Mouse (Mus musculus) CH12.LX (cell line): ENCODE results near the gene Nras. TPM values are rescaled to one million over a fixed set of nuclear protein-coding genes. Genes with fewer than 3 reads are reported as not detected.
A peak's percentile ranks its signal among the peaks of the same experiment; 100 is the strongest.

Experiments
- DNase-seq: peaks from one replicate; pipeline ENCODE4 v3.0.0-alpha.2; 2013; ENCODE audit errors: extremely low read depth
- H3K27ac ChIP-seq: 2 replicates; pipeline ENCODE4 v1.5.1; 2012; ENCODE audit warnings: low read depth, mild to moderate bottlenecking, control low read depth, moderate library complexity; ENCODE audit not compliant: insufficient read depth
- H3K27me3 ChIP-seq: replicated peaks from 2 replicates; pipeline ENCODE3; 2012; ENCODE audit warnings: inconsistent platforms
- H3K36me3 ChIP-seq, 2 experiments: replicated peaks in 1 of 2; 2 replicates each; pipeline versions ENCODE3 to v1.6.1; 2012; ENCODE audit warnings: inconsistent platforms in 1 of 2, low read length in 1 of 2, mild to moderate bottlenecking in 1 of 2, mixed read lengths in 1 of 2, moderate library complexity in 1 of 2; ENCODE audit not compliant: control insufficient read depth in 1 of 2, insufficient read depth in 1 of 2
- H3K4me1 ChIP-seq, 2 experiments: 2 replicates each; pipeline ENCODE4 v1.6.1; 2012; ENCODE audit warnings: inconsistent platforms in 1 of 2, moderate library complexity in 1 of 2; ENCODE audit not compliant: insufficient read depth in 2 of 2, control insufficient read depth in 1 of 2
- H3K4me2 ChIP-seq: 2 replicates; pipeline ENCODE4 v1.6.1; 2012; ENCODE audit warnings: low read depth, mild to moderate bottlenecking, control low read depth; ENCODE audit not compliant: poor library complexity, insufficient read depth, severe bottlenecking
- H3K4me3 ChIP-seq, 3 experiments: fragments of 150-350 bp in 1 of 3; sonication (generic) in 1 of 3; replicated peaks in 1 of 3; 2 replicates each; pipeline versions ENCODE3 to v1.5.1; 2011 to 2012; ENCODE audit warnings: low read depth in 2 of 3, low read length in 2 of 3, mild to moderate bottlenecking in 2 of 3, moderate library complexity in 2 of 3, control low read depth in 1 of 3, improper control_type of control experiment in 1 of 3, inconsistent platforms in 1 of 3, mixed read lengths in 1 of 3; ENCODE audit not compliant: poor library complexity in 1 of 3
- H3K79me2 ChIP-seq: replicated peaks from 2 replicates; pipeline ENCODE4 v1.6.1; 2012; ENCODE audit warnings: mild to moderate bottlenecking, moderate library complexity; ENCODE audit not compliant: control insufficient read depth, poor library complexity, insufficient read depth, severe bottlenecking; ENCODE audit errors: extremely low read depth
- H3K9ac ChIP-seq: 2 replicates; pipeline ENCODE4 v1.6.1; 2012; ENCODE audit warnings: low read depth, mild to moderate bottlenecking, control low read depth, moderate library complexity; ENCODE audit not compliant: insufficient read depth
- H3K9me3 ChIP-seq: replicated peaks from 2 replicates; pipeline ENCODE3; 2012; ENCODE audit warnings: low read length, inconsistent platforms, mixed read lengths
- BHLHE40 ChIP-seq: IDR thresholded peaks from 2 replicates; pipeline ENCODE4 v1.6.1; 2011; ENCODE audit warnings: mild to moderate bottlenecking, low read depth, low read length, improper control_type of control experiment
- CHD1 ChIP-seq: IDR thresholded peaks from 2 replicates; pipeline ENCODE4 v1.6.1; 2012; ENCODE audit warnings: low read depth, low read length, improper control_type of control experiment, inconsistent platforms
- CHD2 ChIP-seq: IDR thresholded peaks from 2 replicates; pipeline ENCODE4 v1.6.1; 2011; ENCODE audit warnings: low read length, improper control_type of control experiment
- CTCF ChIP-seq, 2 experiments: IDR thresholded peaks in 1 of 2; conservative IDR thresholded peaks in 1 of 2; 2 replicates each; pipeline ENCODE4 v1.5.1; 2011 to 2012; ENCODE audit warnings: low read depth in 2 of 2, low read length in 2 of 2, improper control_type of control experiment in 1 of 2, inconsistent platforms in 1 of 2, mild to moderate bottlenecking in 1 of 2, moderate library complexity in 1 of 2
- E2F4 ChIP-seq: IDR thresholded peaks from 2 replicates; pipeline ENCODE4 v1.6.1; 2011; ENCODE audit warnings: low read depth, low read length, improper control_type of control experiment; ENCODE audit not compliant: insufficient replicate concordance
- ELF1 ChIP-seq: IDR thresholded peaks from 2 replicates; pipeline ENCODE4 v1.6.1; 2014; ENCODE audit warnings: low read depth, mild to moderate bottlenecking, inconsistent platforms, low read length, improper control_type of control experiment
- EP300 ChIP-seq: IDR thresholded peaks from 2 replicates; pipeline ENCODE4 v1.6.1; 2011; ENCODE audit warnings: low read length, improper control_type of control experiment
- ETS1 ChIP-seq: conservative IDR thresholded peaks from 2 replicates; pipeline ENCODE4 v1.6.1; 2012; ENCODE audit warnings: low read depth, mild to moderate bottlenecking, inconsistent platforms, low read length, improper control_type of control experiment, moderate library complexity
- GABPA ChIP-seq: IDR thresholded peaks from 2 replicates; pipeline ENCODE4 v1.6.1; 2012; ENCODE audit warnings: low read depth, low read length, improper control_type of control experiment, inconsistent platforms; ENCODE audit not compliant: insufficient replicate concordance
- HCFC1 ChIP-seq: IDR thresholded peaks from 2 replicates; pipeline ENCODE4 v1.6.1; 2012; ENCODE audit warnings: low read depth, mild to moderate bottlenecking, inconsistent platforms, low read length, improper control_type of control experiment
- IRF4 ChIP-seq: IDR thresholded peaks from 2 replicates; pipeline ENCODE4 v1.6.1; 2014; ENCODE audit warnings: low read depth, mild to moderate bottlenecking, inconsistent platforms, low read length, improper control_type of control experiment
- JUN ChIP-seq: IDR thresholded peaks from 2 replicates; pipeline ENCODE4 v1.6.1; 2011; ENCODE audit warnings: low read depth, mild to moderate bottlenecking, low read length, improper control_type of control experiment, moderate library complexity; ENCODE audit not compliant: insufficient read depth
- JUND ChIP-seq: conservative IDR thresholded peaks from 2 replicates; pipeline ENCODE4 v1.6.1; 2011; ENCODE audit warnings: low read depth, low read length, improper control_type of control experiment
- KAT2A ChIP-seq: IDR thresholded peaks from 2 replicates; pipeline ENCODE4 v1.6.1; 2012; ENCODE audit warnings: low read length, improper control_type of control experiment, inconsistent platforms; ENCODE audit not compliant: insufficient replicate concordance
- MAFK ChIP-seq: IDR thresholded peaks from 2 replicates; pipeline ENCODE4 v1.6.1; 2011; ENCODE audit warnings: low read length, improper control_type of control experiment; ENCODE audit not compliant: insufficient replicate concordance
- MAX ChIP-seq: IDR thresholded peaks from 2 replicates; pipeline ENCODE4 v1.6.1; 2011; ENCODE audit warnings: low read length, improper control_type of control experiment
- MAZ ChIP-seq: IDR thresholded peaks from 2 replicates; pipeline ENCODE4 v1.6.1; 2012; ENCODE audit warnings: low read depth, mild to moderate bottlenecking, inconsistent platforms, low read length, improper control_type of control experiment, moderate library complexity
- MEF2A ChIP-seq: IDR thresholded peaks from 2 replicates; pipeline ENCODE4 v1.6.1; 2014; ENCODE audit warnings: low read depth, mild to moderate bottlenecking, inconsistent platforms, low read length, improper control_type of control experiment, borderline replicate concordance
- MXI1 ChIP-seq: IDR thresholded peaks from 2 replicates; pipeline ENCODE4 v1.6.1; 2011; ENCODE audit warnings: mild to moderate bottlenecking, low read depth, low read length, improper control_type of control experiment
- MYC ChIP-seq: IDR thresholded peaks from 2 replicates; pipeline ENCODE4 v1.6.1; 2011; ENCODE audit warnings: low read depth, mild to moderate bottlenecking, improper control_type of control experiment, low read length
- NELFE ChIP-seq: IDR thresholded peaks from 2 replicates; pipeline ENCODE4 v1.6.1; 2011; ENCODE audit warnings: low read depth, low read length, improper control_type of control experiment
- NRF1 ChIP-seq: IDR thresholded peaks from 2 replicates; pipeline ENCODE4 v1.6.1; 2014; ENCODE audit warnings: low read depth, mild to moderate bottlenecking, inconsistent platforms, low read length, improper control_type of control experiment, moderate library complexity
- PAX5 ChIP-seq: IDR thresholded peaks from 2 replicates; pipeline ENCODE4 v1.6.1; 2012; ENCODE audit warnings: low read length, inconsistent platforms, mixed read lengths
- POLR2A ChIP-seq: IDR thresholded peaks from 2 replicates; pipeline ENCODE4 v1.6.1; 2011; ENCODE audit warnings: low read depth, mild to moderate bottlenecking, improper control_type of control experiment, low read length
- POLR2AphosphoS2 ChIP-seq: IDR thresholded peaks from 2 replicates; pipeline ENCODE4 v1.6.1; 2011; ENCODE audit warnings: low read depth, low read length, improper control_type of control experiment
- RAD21 ChIP-seq: IDR thresholded peaks from 2 replicates; pipeline ENCODE4 v1.6.1; 2011; ENCODE audit warnings: low read depth, mild to moderate bottlenecking, low read length, improper control_type of control experiment, moderate library complexity
- RCOR1 ChIP-seq: conservative IDR thresholded peaks from 2 replicates; pipeline ENCODE4 v1.6.1; 2012; ENCODE audit warnings: low read depth, mild to moderate bottlenecking, inconsistent platforms, low read length, improper control_type of control experiment
- SIN3A ChIP-seq: IDR thresholded peaks from 2 replicates; pipeline ENCODE4 v1.6.1; 2012; ENCODE audit warnings: low read length, improper control_type of control experiment, inconsistent platforms
- SMC3 ChIP-seq: IDR thresholded peaks from 2 replicates; pipeline ENCODE4 v1.6.1; 2011; ENCODE audit warnings: low read depth, low read length, improper control_type of control experiment
- TBP ChIP-seq: conservative IDR thresholded peaks from 2 replicates; pipeline ENCODE4 v1.6.1; 2011; ENCODE audit warnings: low read depth, low read length, improper control_type of control experiment
- TCF12 ChIP-seq: IDR thresholded peaks from 2 replicates; pipeline ENCODE4 v1.6.1; 2014; ENCODE audit warnings: low read depth, mild to moderate bottlenecking, inconsistent platforms, low read length, improper control_type of control experiment
- UBTF ChIP-seq: IDR thresholded peaks from 2 replicates; pipeline ENCODE4 v1.6.1; 2012; ENCODE audit warnings: low read depth, mild to moderate bottlenecking, inconsistent platforms, low read length, improper control_type of control experiment, moderate library complexity
- USF1 ChIP-seq: IDR thresholded peaks from 2 replicates; pipeline ENCODE4 v1.6.1; 2014; ENCODE audit warnings: low read depth, mild to moderate bottlenecking, inconsistent platforms, low read length, improper control_type of control experiment
- USF2 ChIP-seq: conservative IDR thresholded peaks from 2 replicates; pipeline ENCODE4 v1.6.1; 2011; ENCODE audit warnings: low read depth, low read length, improper control_type of control experiment
- ZC3H11A ChIP-seq: IDR thresholded peaks from 2 replicates; pipeline ENCODE4 v1.6.1; 2012; ENCODE audit warnings: low read depth, mild to moderate bottlenecking, inconsistent platforms, low read length, improper control_type of control experiment
- ZKSCAN1 ChIP-seq: IDR thresholded peaks from 2 replicates; pipeline ENCODE4 v1.6.1; 2012; ENCODE audit warnings: low read depth, inconsistent platforms, low read length, improper control_type of control experiment, borderline replicate concordance
- ZMIZ1 ChIP-seq: IDR thresholded peaks from 2 replicates; pipeline ENCODE4 v1.6.1; 2012; ENCODE audit warnings: low read depth, mild to moderate bottlenecking, inconsistent platforms, low read length, improper control_type of control experiment
- ZNF384 ChIP-seq: IDR thresholded peaks from 2 replicates; pipeline ENCODE4 v1.6.1; 2012; ENCODE audit warnings: low read depth, low read length, improper control_type of control experiment, inconsistent platforms
- dilution Hi-C: fragments of 300-500 bp; cut with MboI; formaldehyde crosslinking; loops from 2 replicates; pipeline ENCODE4 v1.14.3; 2020; ENCODE audit warnings: low sequenced_read_pairs; ENCODE audit not compliant: extremely low pct_unique_long_range_greater_than_20kb, extremely low pct_ligation_motif_present
- in situ Hi-C: fragments of 300-500 bp; cut with MboI; formaldehyde crosslinking; loops from 3 replicates; pipeline ENCODE4 v1.14.3; 2019; ENCODE audit warnings: low sequenced_read_pairs, low pct_ligation_motif_present, low pct_unique_long_range_greater_than_20kb, mixed read lengths
- polyA plus RNA-seq: library from polyadenylated mRNA; unstranded; fragments of >175 nt; gene quantifications from 2 replicates; pipeline ENCODE4 v1.2.1, GENCODE M21; 2012; ENCODE audit warnings: low read depth; ENCODE audit not compliant: insufficient read length
- total RNA-seq, 2 experiments: library from RNA; depleted of rRNA; stranded (reverse); fragments of 300-350 nt in 1 of 2; fragments of >200 nt in 1 of 2; gene quantifications; 2 replicates each; pipeline ENCODE4 v1.2.3; 2012 to 2014

Nras gene
- total and polyA plus RNA-seq, 3 experiments, result 47.7 to 69.1 (median 49.7) TPM

DNA sequence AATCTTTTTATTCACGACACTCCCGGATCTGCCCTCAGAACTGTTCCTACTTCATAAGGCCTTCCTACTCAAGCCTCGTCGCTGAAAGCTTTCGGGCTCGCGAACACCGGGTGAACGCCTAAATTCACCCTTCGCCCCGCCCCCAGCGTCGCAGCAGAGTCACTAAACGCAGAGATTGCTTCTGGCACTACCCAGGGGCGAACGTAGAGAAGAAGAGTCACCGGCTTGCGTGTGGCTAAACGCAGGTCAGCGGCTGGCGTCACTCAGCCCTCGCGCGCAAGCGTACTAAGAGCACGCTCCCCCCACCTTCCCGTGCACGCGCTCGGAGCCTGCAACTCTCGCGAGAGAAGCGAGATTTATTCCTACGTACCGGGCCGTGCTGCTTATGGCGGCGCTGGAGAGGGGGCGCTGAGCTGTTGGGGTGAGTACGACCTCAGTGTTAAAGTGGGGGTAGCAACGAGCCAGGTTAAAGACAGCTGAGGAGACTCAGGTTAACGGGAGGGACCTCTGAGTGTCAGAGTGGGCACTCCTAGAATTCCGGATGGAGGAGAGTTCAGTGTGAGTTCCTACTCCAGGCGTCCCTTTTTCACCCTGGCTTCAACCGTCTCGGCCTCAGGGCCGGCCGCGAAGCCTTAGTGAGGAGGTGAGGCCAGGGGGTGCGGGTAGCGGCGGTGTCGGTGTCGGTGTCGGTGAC, 37.7 kb upstream of the Nras start, which contains the start of gene Csde1:
Csde1 (plus strand) TSS at position 178 of the 694 bp plus-strand sequence.
- peaks cover 44% of the 10 kb centered on the region for H3K79me2 ChIP-seq
- peak within 1 kb of the TSS; percentile 90 to 99 (median 93) for H3K4me3 ChIP-seq
- H3K36me3 ChIP-seq, result peaks cover 0 to 11% of the 10 kb centered on the region in 2 experiments
- no peaks in the 10 kb centered on the region for H3K27me3 ChIP-seq
- peak; percentile 98 for DNase-seq
- in situ Hi-C loops, result no loop called here
- dilution Hi-C loops, result no loop called here
- peak within 1 kb of the TSS; percentile 97 for H3K9ac ChIP-seq
- no peaks in the 10 kb centered on the region for H3K9me3 ChIP-seq
- TF ChIP-seq CHD2 (peak; percentile 98), JUND (no peak; the same call in 1 of the 2 replicates), TBP (peak; percentile 82), SIN3A (no peak), CHD1 (peak; percentile 77; the same call in 1 of the 2 replicates), MEF2A (no peak), NRF1 (peak; percentile 92), MXI1 (no peak), UBTF (no peak), POLR2AphosphoS2 (peak; percentile 93; the same call in 1 of the 2 replicates), EP300 (no peak; the same call in 1 of the 2 replicates), MYC (no peak), USF2 (no peak), SMC3 (no peak), PAX5 (no peak), ZC3H11A (no peak), MAZ (no peak; the same call in 1 of the 2 replicates), BHLHE40 (peak; percentile 72; the same call in 1 of the 2 replicates), MAFK (no peak), ETS1 (peak; percentile 25; the same call in 1 of the 2 replicates), ZMIZ1 (peak; percentile 81), USF1 (no peak), TCF12 (peak; percentile 74), E2F4 (no peak), NELFE (peak; percentile 79), POLR2A (peak; percentile 93), HCFC1 (no peak; the same call in 1 of the 2 replicates), GABPA (no peak), RCOR1 (no peak; the same call in 1 of the 2 replicates), ELF1 (peak; percentile 42; the same call in 1 of the 2 replicates), JUN (no peak), ZNF384 (no peak), MAX (peak; percentile 76), CTCF (conservative IDR thresholded peaks at IDR 0.05 in 1 of 2, IDR thresholded peaks at IDR 0.05 in 1 of 2; ENCODE audit: low read depth in 2 of 2, low read length in 2 of 2) (no peak), KAT2A (no peak), ZKSCAN1 (no peak), IRF4 (peak; percentile 50; the same call in 1 of the 2 replicates), RAD21 (no peak)
- H3K4me1 ChIP-seq, result peaks cover 11 to 34% of the 10 kb centered on the region in 2 experiments; a peak in 3 of 4 replicates
- peak within 1 kb of the TSS; percentile 85 for H3K27ac ChIP-seq
- peak within 1 kb of the TSS; percentile 95; the same call in 1 of the 2 replicates for H3K4me2 ChIP-seq
